ENCODE assay signal across 8 mouse cellular contexts in the genomic region with DNA sequence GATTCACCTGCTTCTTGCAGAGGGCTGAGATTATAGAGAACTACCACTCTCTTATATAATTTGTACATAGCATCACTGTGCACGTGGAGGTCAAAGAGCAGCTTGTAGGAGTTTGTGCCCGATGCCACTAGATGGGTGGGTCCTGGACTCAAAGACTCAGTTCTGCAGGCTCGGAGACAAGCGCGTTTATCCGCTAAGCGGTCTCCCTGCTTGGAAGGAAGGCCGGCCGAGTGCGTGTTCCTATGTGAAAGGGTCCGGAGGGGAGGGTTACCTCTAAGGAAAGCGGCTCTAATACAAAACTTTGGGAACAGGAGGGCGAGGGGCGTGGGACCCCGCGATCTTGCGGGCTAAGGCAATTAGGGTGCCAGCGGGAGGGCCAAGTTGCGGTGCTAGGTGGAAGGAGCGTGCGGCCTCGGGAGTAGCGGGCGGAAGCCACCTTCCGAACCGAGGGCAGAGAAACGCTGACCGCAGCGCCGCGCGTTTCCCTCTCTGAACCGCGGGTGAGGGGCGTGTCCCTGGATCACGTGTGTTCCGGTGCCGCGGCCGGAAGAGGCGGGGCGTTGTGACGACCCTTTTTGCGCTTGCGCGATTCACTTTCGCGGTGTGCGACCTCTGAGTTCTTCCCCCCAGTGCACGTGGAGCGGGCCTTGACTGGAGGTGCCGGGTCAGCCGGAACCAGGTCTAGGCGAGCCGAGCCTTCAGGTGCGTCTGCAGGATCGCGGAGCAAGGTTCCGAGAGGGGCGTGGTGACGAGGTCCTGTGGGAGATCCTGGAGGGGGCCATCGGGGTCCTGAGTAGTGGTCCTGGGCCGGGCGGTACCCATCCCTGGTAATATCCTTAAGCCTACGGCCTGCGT. TPM values are rescaled to one million over a fixed set of nuclear protein-coding genes. Genes with fewer than 3 reads are reported as not detected.
DNase-seq lines count a peak whose midpoint lies in the region; ATAC-seq and TF ChIP-seq lines count a peak whose summit lies in the region.

A gene (plus strand): TSS at position 608 of the 855 bp plus-strand sequence.

- H3K4me2 ChIP-seq in embryonic facial prominence, embryonic 15.5 days (replicated peaks): peak within 1 kb of the TSS; percentile 87
- H3K4me2 ChIP-seq in kidney, embryonic 14.5 days (replicated peaks; ENCODE audit: low read depth, low read length): peak within 1 kb of the TSS; percentile 71
- H3K4me2 ChIP-seq in liver, embryonic 11.5 days: peak within 1 kb of the TSS; percentile 94
- H3K4me2 ChIP-seq in stomach, embryonic 14.5 days (replicated peaks; ENCODE audit: low read depth, low read length): peak within 1 kb of the TSS; percentile 83

- H3K36me3 ChIP-seq in embryonic facial prominence, embryonic 15.5 days: peaks cover 67% of the 10 kb centered on the region
- peaks cover 75% of the 10 kb centered on the region for H3K36me3 ChIP-seq in kidney, embryonic 14.5 days (ENCODE audit: control insufficient read depth, insufficient read depth, low read length)
- H3K36me3 ChIP-seq in liver, embryonic 11.5 days (ENCODE audit: control insufficient read depth, insufficient read depth, low read length): peaks cover 34% of the 10 kb centered on the region
- peaks cover 60% of the 10 kb centered on the region for H3K36me3 ChIP-seq in stomach, embryonic 14.5 days (ENCODE audit: control insufficient read depth, insufficient read depth, low read length)

- TF ChIP-seq CTCF in bone marrow, adult 2 months (IDR thresholded peaks at IDR 0.05; ENCODE audit: control insufficient read depth, insufficient read depth, low read length): no peak

- H3K9me3 ChIP-seq in embryonic facial prominence, embryonic 15.5 days (replicated peaks): no peaks in the 10 kb centered on the region
- H3K9me3 ChIP-seq in kidney, embryonic 14.5 days (ENCODE audit: control insufficient read depth, low read length): no peaks in the 10 kb centered on the region
- no peaks in the 10 kb centered on the region for H3K9me3 ChIP-seq in liver, embryonic 11.5 days (ENCODE audit: control insufficient read depth, low read length)
- no peaks in the 10 kb centered on the region for H3K9me3 ChIP-seq in stomach, embryonic 14.5 days (ENCODE audit: control insufficient read depth, low read depth, low read length)

- H3K9ac ChIP-seq in embryonic facial prominence, embryonic 15.5 days: peak within 1 kb of the TSS; percentile 70
- H3K9ac ChIP-seq in kidney, embryonic 14.5 days (ENCODE audit: low read depth, low read length): peak within 1 kb of the TSS; percentile 85
- peak within 1 kb of the TSS; percentile 92 for H3K9ac ChIP-seq in liver, embryonic 11.5 days (ENCODE audit: low read depth, low read length)
- peak within 1 kb of the TSS; percentile 55 for H3K9ac ChIP-seq in stomach, embryonic 14.5 days (replicated peaks; ENCODE audit: low read depth, low read length)

- DNase-seq in A20 (ENCODE audit: low read depth, low spot score): peak; percentile 96
- peak; percentile 76 to 81 for DNase-seq in heart, adult 9 months (ENCODE audit: low spot score in 2 of 2)
- DNase-seq in liver, embryonic 11.5 days (ENCODE audit: low spot score): peak; percentile 95
- peak; percentile 97 for DNase-seq in naive thymus-derived CD4-positive, alpha-beta T cell, adult 2 months (ENCODE audit: low read depth)

- peak; percentile 94 for ATAC-seq in embryonic facial prominence, embryonic 15.5 days (ENCODE audit: insufficient number of reproducible peaks, low FRiP score, low TSS enrichment, low read depth)
- ATAC-seq in kidney, embryonic 14.5 days (ENCODE audit: low FRiP score, low TSS enrichment): peak; percentile 94
- ATAC-seq in liver, embryonic 11.5 days (replicated peaks; ENCODE audit: low FRiP score): peak; percentile 92
- peak; percentile 94 for ATAC-seq in stomach, embryonic 14.5 days (ENCODE audit: insufficient number of reproducible peaks, insufficient read depth, low FRiP score, low read depth)

- peak within 1 kb of the TSS; percentile 82 for H3K27ac ChIP-seq in bone marrow, adult 2 months (ENCODE audit: control insufficient read depth, insufficient read depth, low read depth, low read length, poor library complexity)
- peak within 1 kb of the TSS; percentile 92 for H3K27ac ChIP-seq in embryonic facial prominence, embryonic 15.5 days (replicated peaks)
- H3K27ac ChIP-seq in kidney, embryonic 14.5 days (ENCODE audit: low read depth, low read length): peak within 1 kb of the TSS; percentile 89
- peak within 1 kb of the TSS; percentile 86 for H3K27ac ChIP-seq in liver, embryonic 11.5 days (ENCODE audit: low read depth, low read length)
- peak within 1 kb of the TSS; percentile 50; the same call in 1 of the 2 replicates for H3K27ac ChIP-seq in stomach, embryonic 14.5 days (ENCODE audit: low read length)

- no peaks in the 10 kb centered on the region for H3K4me1 ChIP-seq in bone marrow, adult 2 months (ENCODE audit: control insufficient read depth, insufficient read depth, low read length)
- peaks cover 10% of the 10 kb centered on the region for H3K4me1 ChIP-seq in embryonic facial prominence, embryonic 15.5 days
- H3K4me1 ChIP-seq in kidney, embryonic 14.5 days (ENCODE audit: control insufficient read depth, insufficient read depth, low read length): 0 out of 2 replicates have a peak, but pooled peaks cover 5% of the 10 kb centered on the region
- peaks cover 9% of the 10 kb centered on the region for H3K4me1 ChIP-seq in liver, embryonic 11.5 days (replicated peaks; ENCODE audit: control insufficient read depth, insufficient read depth, low read length)
- 0 out of 2 replicates have a peak, but pooled peaks cover 2% of the 10 kb centered on the region for H3K4me1 ChIP-seq in stomach, embryonic 14.5 days (ENCODE audit: control insufficient read depth, insufficient read depth, low read length)

- H3K27me3 ChIP-seq in embryonic facial prominence, embryonic 15.5 days: no peaks in the 10 kb centered on the region
- H3K27me3 ChIP-seq in kidney, embryonic 14.5 days (ENCODE audit: control insufficient read depth, insufficient read depth, low read length): no peaks in the 10 kb centered on the region
- no peaks in the 10 kb centered on the region for H3K27me3 ChIP-seq in liver, embryonic 11.5 days (replicated peaks; ENCODE audit: control insufficient read depth, insufficient read depth, low read length)
- no peaks in the 10 kb centered on the region for H3K27me3 ChIP-seq in stomach, embryonic 14.5 days (ENCODE audit: control insufficient read depth, insufficient read depth, low read length)

- peak; percentile 83; the same call in 1 of the 2 replicates for TF ChIP-seq POLR2A in bone marrow, adult 2 months (IDR thresholded peaks at IDR 0.05; ENCODE audit: borderline replicate concordance, control insufficient read depth, low read depth, low read length)

- under 1% methylated on average over 66 of the region's 66 CpGs for WGBS in bone marrow, adult 2 months
- under 1% methylated on average over 66 of the region's 66 CpGs for whole genome bisulfite sequencing in embryonic facial prominence, embryonic 15.5 days
- under 1% methylated on average over 65 of the region's 66 CpGs for WGBS in kidney, embryonic 14.5 days
- under 1% methylated on average over 65 of the region's 66 CpGs for WGBS in liver, embryonic 11.5 days
- WGBS in stomach, embryonic 14.5 days: under 1% methylated on average over 66 of the region's 66 CpGs

- peak within 1 kb of the TSS; percentile 93 for H3K4me3 ChIP-seq in bone marrow, adult 2 months (replicated peaks; ENCODE audit: control insufficient read depth, low read depth, low read length)
- peak within 1 kb of the TSS; percentile 92 for H3K4me3 ChIP-seq in embryonic facial prominence, embryonic 15.5 days (replicated peaks)
- H3K4me3 ChIP-seq in kidney, embryonic 14.5 days (ENCODE audit: low read length): peak within 1 kb of the TSS; percentile 73
- peak within 1 kb of the TSS; percentile 93 for H3K4me3 ChIP-seq in liver, embryonic 11.5 days (ENCODE audit: low read depth, low read length)
- H3K4me3 ChIP-seq in stomach, embryonic 14.5 days (ENCODE audit: low read depth, low read length): peak within 1 kb of the TSS; percentile 88

RNA-seq across cellular contexts. Expression of the gene that starts here (rescaled TPM):
- polyA plus RNA-seq in bone marrow, adult 2 months (2011; ENCODE audit: insufficient read depth, insufficient read length, low replicate concordance, missing spikeins): 12.5 and 25.7 TPM in 2 replicates
- polyA plus RNA-seq in embryonic facial prominence, embryonic 15.5 days (2015; fragmentation: Nextera tagmentation; extraction: Ambion mirVana): 57.5 and 58.3 TPM in 2 replicates
- 58.2 and 67.2 TPM in 2 replicates for polyA plus RNA-seq in kidney, embryonic 14.5 days (2014; fragmentation: Nextera tagmentation; extraction: Ambion mirVana)
- polyA plus RNA-seq in liver, embryonic 11.5 days (2014; fragmentation: Nextera tagmentation; extraction: Ambion mirVana): 114 and 125 TPM in 2 replicates
- polyA plus RNA-seq in stomach, embryonic 14.5 days (2014; fragmentation: Nextera tagmentation; extraction: Ambion mirVana): 52.3 and 55.4 TPM in 2 replicates

Comparison
In these comparisons a context has a peak if more than half of its experiments do, and no peak if none do; other contexts are left out.
1. Peak in every context shown above with its lines: DNase-seq, ATAC-seq, H3K4me3 ChIP-seq and H3K27ac ChIP-seq.